Mouse (Mus musculus): ENCODE measurements around the gene Cyp2w1.

Gene Cyp2w1

DNA sequence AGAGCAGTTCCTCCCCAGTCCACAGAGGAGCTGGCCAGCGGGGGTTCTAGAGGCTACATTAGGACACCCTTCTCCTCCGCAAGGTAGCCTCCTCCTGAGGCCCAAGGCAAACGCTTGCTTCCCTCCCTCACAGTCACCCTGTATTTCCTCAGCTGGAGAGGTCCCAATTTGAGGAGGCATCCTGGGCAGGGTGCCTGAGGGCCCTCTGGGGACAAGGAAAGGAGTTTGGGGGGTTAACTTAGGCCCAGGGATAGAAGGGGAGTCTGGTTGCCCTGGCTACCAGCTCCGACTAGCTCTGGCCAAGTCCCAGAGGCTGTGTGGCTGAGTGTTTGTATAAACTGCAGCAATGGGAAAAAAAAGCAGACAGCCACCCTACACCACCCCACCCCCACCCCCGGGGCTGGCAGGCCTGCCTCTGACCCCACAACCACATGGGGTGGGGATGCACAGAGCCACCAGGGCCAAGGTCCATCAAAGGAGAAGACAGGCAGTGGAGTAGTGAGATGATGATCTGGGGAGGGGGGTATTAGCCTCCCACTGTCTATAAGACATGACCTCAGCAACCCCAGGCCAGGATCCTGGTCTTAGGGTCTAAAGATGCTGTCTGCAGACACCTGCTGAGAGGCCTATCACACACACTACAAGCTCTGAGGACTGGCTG, 12.6 kb downstream of the Cyp2w1 start:
- no peak for DNase-seq (ENCODE audit: low spot score)

GRCm38 (mm10) chr5:139365827-139366226, 13.4 kb downstream of the Cyp2w1 start:
- no peak for DNase-seq (ENCODE audit: low spot score)

DNA sequence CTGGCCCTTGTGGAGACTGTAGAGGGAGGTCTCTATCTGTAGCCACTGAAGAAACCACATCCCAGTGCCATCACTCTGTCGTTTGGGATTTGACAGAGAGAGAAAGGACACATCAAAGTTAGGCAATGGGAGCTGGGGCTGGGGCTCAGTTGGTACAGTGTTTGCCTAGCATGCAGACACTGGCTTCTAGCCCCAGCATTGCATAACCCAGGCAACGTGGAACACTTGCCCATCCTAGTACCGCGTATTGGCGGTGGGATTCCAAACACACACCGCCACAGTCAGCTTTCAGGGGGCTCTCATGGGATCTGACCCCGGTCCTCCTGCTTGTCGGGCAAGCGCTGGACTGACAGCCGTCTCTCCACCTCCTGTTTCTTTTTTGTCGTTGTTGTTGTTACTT, 14.1 kb downstream of the Cyp2w1 start:
- no peak for DNase-seq (ENCODE audit: low spot score)

DNA sequence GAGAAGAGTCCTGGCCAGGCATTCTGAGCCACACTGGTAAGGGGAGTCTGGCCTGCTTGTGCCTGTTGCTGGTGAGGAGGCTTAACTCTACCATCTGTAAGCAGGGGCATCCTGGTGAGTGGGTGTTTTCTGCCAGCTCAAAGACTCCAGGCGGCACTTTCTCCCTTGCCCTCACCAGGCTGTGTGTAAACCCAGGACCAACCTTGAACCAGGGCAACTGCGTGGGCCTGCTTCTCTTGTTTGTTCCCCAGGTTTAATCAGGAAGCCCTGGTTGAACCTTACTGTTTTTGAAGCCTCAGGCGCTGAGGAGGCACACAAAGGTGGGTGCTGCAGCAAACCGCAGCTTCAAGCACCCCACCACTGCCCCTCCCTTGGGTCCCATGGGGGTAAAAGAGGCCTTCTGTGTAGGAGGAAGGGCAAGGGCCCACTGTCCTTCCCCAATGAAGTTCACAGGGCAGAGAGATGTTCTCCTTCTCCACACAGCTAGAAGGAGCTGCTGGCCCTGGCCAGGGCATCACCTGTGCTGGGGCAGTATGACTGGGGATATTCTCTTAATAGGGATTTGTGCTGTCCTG, 15.6 kb downstream of the Cyp2w1 start:
- no peak for DNase-seq (ENCODE audit: low spot score)

- no peak for DNase-seq (ENCODE audit: low spot score)
Measured at GRCm38 (mm10) chr5:139368638-139369320, 16.4 kb downstream of the Cyp2w1 start.

DNA sequence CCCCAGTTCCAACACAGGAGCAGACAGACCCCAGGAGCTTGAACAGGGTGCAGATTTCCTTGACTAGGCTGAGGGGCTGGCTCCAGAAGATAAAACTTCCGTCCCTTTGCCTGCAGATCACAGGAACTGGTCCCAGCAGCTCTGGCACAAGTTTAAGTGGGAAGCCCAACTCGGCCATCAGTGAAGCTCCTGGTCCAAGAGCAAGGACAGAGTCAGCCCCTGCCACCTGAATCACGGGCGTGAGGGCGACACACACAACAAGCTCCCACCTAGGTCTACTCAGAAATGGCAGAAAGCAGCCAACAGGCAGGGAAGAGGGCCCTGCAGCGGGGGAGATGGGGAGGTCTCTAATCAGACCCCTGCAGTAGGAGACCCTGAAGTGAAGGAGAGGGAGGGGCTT, 17.9 kb downstream of the Cyp2w1 start:
- DNase-seq (ENCODE audit: low spot score), result no peak

- no peak for DNase-seq (ENCODE audit: low spot score)
Measured at GRCm38 (mm10) chr5:139371118-139371517, 18.7 kb downstream of the Cyp2w1 start.

- peak; percentile 89 for DNase-seq (ENCODE audit: low spot score)
Measured at GRCm38 (mm10) chr5:139371631-139372401, 19.4 kb downstream of the Cyp2w1 start.

- no peak for DNase-seq (ENCODE audit: low spot score)
Measured at GRCm38 (mm10) chr5:139373126-139373525, 20.7 kb downstream of the Cyp2w1 start.

GRCm38 (mm10) chr5:139373889-139374444, 21.6 kb downstream of the Cyp2w1 start:
- no peak for DNase-seq (ENCODE audit: low spot score)

DNA sequence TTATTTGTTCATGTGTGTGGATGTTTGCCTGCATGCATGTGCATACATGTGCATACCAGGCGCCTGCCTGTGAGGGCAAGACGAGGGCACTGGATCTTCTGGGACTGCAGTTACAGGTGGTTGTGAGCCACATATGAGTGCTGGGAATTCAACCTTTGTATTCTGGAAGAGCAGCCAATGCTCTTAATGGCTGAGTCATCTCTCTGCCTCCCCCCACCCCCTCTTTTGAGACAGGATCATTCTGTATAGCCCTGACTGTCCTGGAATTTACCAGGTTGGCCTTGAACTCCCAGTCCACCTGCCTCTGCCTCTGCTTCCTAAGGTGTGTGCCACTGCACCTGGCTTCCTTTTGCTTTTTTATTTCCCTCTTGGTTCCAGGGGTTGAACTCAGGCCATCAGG, 22.4 kb downstream of the Cyp2w1 start:
- DNase-seq (ENCODE audit: low spot score), result no peak

GRCm38 (mm10) chr5:139377468-139378270, 25.3 kb downstream of the Cyp2w1 start, which contains the start of gene Gpr146:
TSS of gene Gpr146 (plus strand) at chr5:139377697.
- no peak for DNase-seq (ENCODE audit: low spot score)

GRCm38 (mm10) chr5:139378271-139378556, 25.8 kb downstream of the Cyp2w1 start:
- DNase-seq (ENCODE audit: low spot score), result no peak

DNA sequence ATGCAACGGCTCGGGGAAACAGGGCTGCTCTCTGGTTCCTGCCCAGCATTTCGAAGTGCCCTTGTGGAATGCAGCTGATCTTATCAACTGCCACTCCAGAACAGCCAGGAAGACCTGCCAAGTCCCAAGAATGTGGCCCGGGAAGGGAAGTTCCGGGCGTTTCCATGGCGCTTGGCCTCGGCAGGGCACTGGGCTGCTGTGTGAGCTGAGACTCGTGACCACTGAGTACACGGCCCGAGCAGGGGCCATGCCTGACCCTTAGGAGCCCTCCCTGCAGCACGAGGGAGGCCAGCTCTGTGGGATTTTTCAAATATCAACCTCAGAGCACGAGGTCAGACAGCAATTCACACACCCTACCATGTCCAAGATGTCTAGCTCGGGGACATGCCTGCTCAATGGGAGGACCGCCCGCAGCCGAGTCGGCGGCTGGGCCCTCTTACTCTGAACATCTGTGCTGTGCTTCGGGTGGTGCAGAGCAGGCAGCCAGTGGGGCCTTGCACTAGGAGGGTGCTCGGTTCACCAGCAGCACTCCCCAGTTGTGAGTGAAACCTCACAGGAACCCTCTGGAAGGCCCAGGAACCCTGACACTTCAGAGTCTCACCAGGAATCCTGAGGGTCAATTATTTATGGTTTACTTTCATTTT, 26.7 kb downstream of the Cyp2w1 start:
- peak; percentile 39 for DNase-seq (ENCODE audit: low spot score)

GRCm38 (mm10) chr5:139379771-139380384, 27.5 kb downstream of the Cyp2w1 start:
- DNase-seq (ENCODE audit: low spot score), result no peak

GRCm38 (mm10) chr5:139380385-139381248, 28.2 kb downstream of the Cyp2w1 start:
- peak; percentile 89 for DNase-seq (ENCODE audit: low spot score)

GRCm38 (mm10) chr5:139381586-139382513, 29.4 kb downstream of the Cyp2w1 start:
- DNase-seq (ENCODE audit: low spot score), result no peak

DNA sequence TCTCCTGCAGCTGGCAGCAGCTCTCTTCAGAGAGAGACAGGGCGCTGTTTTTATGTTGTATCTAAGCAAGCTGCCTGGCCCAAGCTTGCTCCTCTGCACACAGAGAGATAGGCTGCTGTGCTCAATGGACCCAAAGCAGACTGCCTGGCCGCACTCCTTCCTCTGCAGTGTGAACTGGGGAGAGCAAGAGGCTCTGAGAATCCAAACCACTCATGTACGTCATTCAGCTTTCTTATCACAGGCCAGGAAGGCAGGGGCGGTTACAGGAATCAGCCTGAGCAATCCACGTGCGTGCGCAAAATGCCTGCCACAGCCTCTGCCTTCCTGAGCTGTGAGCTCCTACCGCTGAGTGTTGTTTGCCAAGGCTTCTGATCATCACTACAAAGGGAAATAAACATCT, 30.3 kb downstream of the Cyp2w1 start:
- no peak for DNase-seq (ENCODE audit: low spot score)

DNA sequence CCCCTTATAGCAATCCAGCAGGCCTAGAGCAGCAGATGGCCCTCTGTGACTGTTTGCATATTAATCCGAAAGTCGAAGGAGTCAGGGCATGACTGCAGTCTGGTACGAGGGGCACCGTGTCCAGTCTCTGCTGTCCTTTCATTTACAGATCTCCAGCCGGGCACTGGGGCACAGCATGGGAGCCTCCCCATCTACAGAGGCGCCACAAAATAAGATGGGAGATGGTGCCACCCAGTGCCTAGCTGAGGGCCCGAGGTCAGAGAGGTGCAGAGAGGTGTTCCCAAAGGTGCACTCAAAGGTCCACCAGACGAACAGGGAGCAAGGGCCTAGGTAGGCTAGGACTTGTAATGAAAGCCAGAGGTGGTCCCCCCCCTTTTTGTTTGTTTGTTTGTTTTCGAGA, 30.8 kb downstream of the Cyp2w1 start:
- no peak for DNase-seq (ENCODE audit: low spot score)

All from urinary bladder, postnatal 25 days (tissue).